Mouse (Mus musculus): ENCODE data around the gene Olfr482. TPM values are rescaled to one million over a fixed set of nuclear protein-coding genes. Genes with fewer than 3 reads are reported as not detected.

Olfr482 gene
- polyA plus RNA-seq (2014; fragmentation: Illumina TruSeq; extraction: RNeasy Lipid Tissue Mini Kit (QIAGEN cat#74804); ENCODE audit: low read depth, low replicate concordance) = not detected

DNA sequence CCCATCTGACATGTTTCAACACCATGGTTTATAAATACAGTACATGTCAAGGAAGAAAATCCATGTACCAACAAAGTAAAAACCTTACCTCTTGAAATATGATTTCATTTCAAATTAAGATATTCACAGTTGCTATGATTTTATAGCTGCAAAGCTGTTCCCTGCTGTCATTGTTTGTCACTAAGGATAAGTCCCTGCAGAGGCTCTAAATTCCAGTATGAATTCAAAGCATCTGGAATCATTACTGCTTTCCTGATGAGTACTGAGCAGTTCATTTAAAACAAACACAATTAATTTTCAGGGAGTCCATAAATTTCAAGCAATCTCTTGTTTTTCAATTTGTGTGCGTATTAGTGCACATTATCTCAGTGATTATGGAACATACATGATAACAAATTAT is at the start of gene Olfr482:
Olfr482 (minus strand) TSS at position 101 of the 400 bp plus-strand sequence.

DNA sequence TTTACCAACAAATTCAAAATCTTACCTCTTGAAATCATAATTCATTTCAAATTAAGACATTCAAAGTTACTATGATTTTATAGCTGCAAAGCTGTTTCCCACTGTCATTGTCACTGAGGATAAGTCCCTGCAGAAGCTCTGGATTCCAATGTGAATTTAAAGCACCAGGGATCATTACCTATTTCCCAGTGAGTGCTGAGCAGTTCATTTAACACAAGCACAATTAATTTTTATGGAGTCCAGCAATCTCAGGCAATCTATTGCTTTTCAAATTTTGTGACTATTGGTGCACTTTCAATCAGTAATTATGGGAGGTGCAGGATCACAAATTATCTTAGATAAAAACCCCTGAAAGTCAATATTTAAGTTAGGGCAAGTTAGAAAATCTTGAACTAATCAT is 30.0 kb upstream of the Olfr482 start, which contains the start of gene Olfr484:
Olfr484 (minus strand) TSS at position 101 of the 400 bp plus-strand sequence.

DNA sequence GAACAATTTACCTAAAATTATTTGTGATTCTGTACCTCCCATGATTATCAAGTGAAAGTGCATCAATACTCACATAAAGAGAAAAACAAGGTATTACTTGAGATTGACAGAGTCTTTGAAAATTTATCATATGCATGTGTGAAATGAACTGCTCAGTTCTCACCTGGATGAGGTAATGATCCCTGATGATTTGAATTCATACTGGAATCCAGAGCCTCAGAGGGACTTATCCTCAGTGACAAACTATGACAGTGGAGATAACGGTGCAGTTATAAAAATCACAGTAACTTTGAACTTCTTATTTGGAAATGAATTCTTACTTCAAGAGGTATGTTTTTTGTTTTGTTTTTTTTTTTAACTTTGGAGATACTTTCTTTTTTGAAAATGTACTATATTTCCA is 3.2 kb upstream of the Olfr482 start, which contains the start of gene Olfr483:
Olfr483 (plus strand) TSS at position 301 of the 400 bp plus-strand sequence.

DNA sequence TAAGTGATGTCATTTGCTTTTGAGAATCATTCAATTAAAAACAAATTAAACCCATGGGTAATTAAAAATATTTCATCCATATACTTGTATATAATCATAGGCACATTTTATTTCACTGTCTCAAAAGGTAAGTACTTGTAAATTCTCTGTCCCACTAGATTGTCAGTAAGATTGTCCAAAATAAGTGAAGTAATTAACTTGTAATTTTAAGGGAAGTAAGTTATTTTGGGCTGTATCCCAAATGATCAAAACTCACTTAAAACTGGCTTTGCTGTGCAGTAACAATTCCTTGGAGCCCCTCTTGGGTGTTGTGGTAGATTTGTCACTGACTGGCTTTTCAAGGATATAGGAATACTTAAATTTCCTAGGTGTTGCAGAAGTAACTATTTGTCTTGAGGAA is 17.8 kb downstream of the Olfr482 start, which contains the start of gene Olfr481:
Olfr481 (plus strand) TSS at position 301 of the 400 bp plus-strand sequence.

DNA sequence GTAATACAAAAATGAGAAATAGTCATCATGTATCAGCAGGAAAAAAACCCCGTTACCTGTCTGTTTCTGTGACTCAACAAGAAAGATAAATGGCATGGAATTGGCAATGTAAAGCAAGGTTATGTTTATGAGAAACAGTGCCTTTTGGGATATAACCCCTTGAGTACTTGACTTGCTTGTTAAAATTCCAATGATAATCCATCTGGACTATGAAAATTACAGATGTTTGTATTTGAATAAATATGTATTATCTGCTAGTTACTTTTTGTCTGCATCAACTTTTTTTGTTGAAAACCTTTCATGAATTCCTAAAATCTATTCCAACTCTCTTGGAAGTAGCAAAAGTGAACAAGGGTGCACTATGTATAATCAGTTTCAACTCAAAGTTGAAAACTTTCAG is 30.1 kb downstream of the Olfr482 start, which contains the start of gene Olfr480:
Olfr480 (minus strand) TSS at position 101 of the 400 bp plus-strand sequence.

DNA sequence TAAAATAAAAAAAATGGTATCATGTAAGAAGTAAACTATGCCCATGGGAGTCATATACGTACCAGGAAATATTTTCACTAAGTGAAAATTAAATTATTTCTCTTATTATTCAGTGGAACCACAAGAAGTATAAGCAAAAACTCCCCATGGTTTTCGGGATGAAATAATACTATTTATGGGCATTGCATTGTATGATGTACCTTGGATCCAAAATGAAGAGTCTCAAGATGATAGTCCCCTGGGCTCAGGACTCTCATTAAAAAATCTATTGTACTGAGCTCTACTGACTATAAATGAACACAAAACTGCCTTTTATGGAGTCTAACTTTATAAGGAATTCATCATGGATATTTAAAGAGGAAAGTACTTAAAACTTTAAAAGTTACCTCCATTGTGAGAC is 47.0 kb downstream of the Olfr482 start, which contains the start of gene Olfr479:
Olfr479 (plus strand) TSS at position 301 of the 400 bp plus-strand sequence.

Other genes starting within 250 kb of the Olfr482 start
- gene Olfr472, start 199.7 kb downstream of the Olfr482 start, polyA plus RNA-seq (2014; fragmentation: Illumina TruSeq; extraction: RNeasy Lipid Tissue Mini Kit (QIAGEN cat#74804); ENCODE audit: low read depth, low replicate concordance) = not detected
- gene Olfr473, start 167.1 kb downstream of the Olfr482 start, polyA plus RNA-seq (2014; fragmentation: Illumina TruSeq; extraction: RNeasy Lipid Tissue Mini Kit (QIAGEN cat#74804); ENCODE audit: low read depth, low replicate concordance) = not detected
- gene Olfr474, start 142.9 kb downstream of the Olfr482 start, polyA plus RNA-seq (2014; fragmentation: Illumina TruSeq; extraction: RNeasy Lipid Tissue Mini Kit (QIAGEN cat#74804); ENCODE audit: low read depth, low replicate concordance) = not detected
- gene Olfr476, start 132.8 kb downstream of the Olfr482 start, polyA plus RNA-seq (2014; fragmentation: Illumina TruSeq; extraction: RNeasy Lipid Tissue Mini Kit (QIAGEN cat#74804); ENCODE audit: low read depth, low replicate concordance) = not detected
- not detected for gene Olfr477, start 110.9 kb downstream of the Olfr482 start, polyA plus RNA-seq (2014; fragmentation: Illumina TruSeq; extraction: RNeasy Lipid Tissue Mini Kit (QIAGEN cat#74804); ENCODE audit: low read depth, low replicate concordance)
- gene Olfr478, start 63.6 kb downstream of the Olfr482 start, polyA plus RNA-seq (2014; fragmentation: Illumina TruSeq; extraction: RNeasy Lipid Tissue Mini Kit (QIAGEN cat#74804); ENCODE audit: low read depth, low replicate concordance) = not detected
- gene Olfr479, start 46.9 kb downstream of the Olfr482 start, polyA plus RNA-seq (2014; fragmentation: Illumina TruSeq; extraction: RNeasy Lipid Tissue Mini Kit (QIAGEN cat#74804); ENCODE audit: low read depth, low replicate concordance) = not detected
- not detected for gene Olfr480, start 30.2 kb downstream of the Olfr482 start, polyA plus RNA-seq (2014; fragmentation: Illumina TruSeq; extraction: RNeasy Lipid Tissue Mini Kit (QIAGEN cat#74804); ENCODE audit: low read depth, low replicate concordance)
- gene Olfr481, start 17.7 kb downstream of the Olfr482 start, polyA plus RNA-seq (2014; fragmentation: Illumina TruSeq; extraction: RNeasy Lipid Tissue Mini Kit (QIAGEN cat#74804); ENCODE audit: low read depth, low replicate concordance) = not detected
- gene Olfr483, start 3.3 kb upstream of the Olfr482 start, polyA plus RNA-seq (2014; fragmentation: Illumina TruSeq; extraction: RNeasy Lipid Tissue Mini Kit (QIAGEN cat#74804); ENCODE audit: low read depth, low replicate concordance) = not detected
- gene Olfr484, start 29.9 kb upstream of the Olfr482 start, polyA plus RNA-seq (2014; fragmentation: Illumina TruSeq; extraction: RNeasy Lipid Tissue Mini Kit (QIAGEN cat#74804); ENCODE audit: low read depth, low replicate concordance) = not detected
- not detected for gene Olfr485, start 62.3 kb upstream of the Olfr482 start, polyA plus RNA-seq (2014; fragmentation: Illumina TruSeq; extraction: RNeasy Lipid Tissue Mini Kit (QIAGEN cat#74804); ENCODE audit: low read depth, low replicate concordance)
- gene Olfr486, start 75.2 kb upstream of the Olfr482 start, polyA plus RNA-seq (2014; fragmentation: Illumina TruSeq; extraction: RNeasy Lipid Tissue Mini Kit (QIAGEN cat#74804); ENCODE audit: low read depth, low replicate concordance) = not detected
- gene Olfr487, start 117.0 kb upstream of the Olfr482 start, polyA plus RNA-seq (2014; fragmentation: Illumina TruSeq; extraction: RNeasy Lipid Tissue Mini Kit (QIAGEN cat#74804); ENCODE audit: low read depth, low replicate concordance) = not detected
- gene Olfr488, start 160.8 kb upstream of the Olfr482 start, polyA plus RNA-seq (2014; fragmentation: Illumina TruSeq; extraction: RNeasy Lipid Tissue Mini Kit (QIAGEN cat#74804); ENCODE audit: low read depth, low replicate concordance) = not detected
- gene Olfr490, start 191.3 kb upstream of the Olfr482 start, polyA plus RNA-seq (2014; fragmentation: Illumina TruSeq; extraction: RNeasy Lipid Tissue Mini Kit (QIAGEN cat#74804); ENCODE audit: low read depth, low replicate concordance) = not detected
- not detected for gene Olfr491, start 215.9 kb upstream of the Olfr482 start, polyA plus RNA-seq (2014; fragmentation: Illumina TruSeq; extraction: RNeasy Lipid Tissue Mini Kit (QIAGEN cat#74804); ENCODE audit: low read depth, low replicate concordance)
- gene Olfr492, start 226.1 kb upstream of the Olfr482 start, polyA plus RNA-seq (2014; fragmentation: Illumina TruSeq; extraction: RNeasy Lipid Tissue Mini Kit (QIAGEN cat#74804); ENCODE audit: low read depth, low replicate concordance) = not detected
- not detected for gene Olfr493, start 249.4 kb upstream of the Olfr482 start, polyA plus RNA-seq (2014; fragmentation: Illumina TruSeq; extraction: RNeasy Lipid Tissue Mini Kit (QIAGEN cat#74804); ENCODE audit: low read depth, low replicate concordance)